Mouse (Mus musculus): Measurements from ENCODE around the gene Zbtb6. TPM values are rescaled to one million over a fixed set of nuclear protein-coding genes. Genes with fewer than 3 reads are reported as not detected.

Gene Zbtb6
- polyA plus RNA-seq (2015; fragmentation: Nextera tagmentation; extraction: Ambion mirVana): 24.2 and 25.1 TPM in 2 replicates

DNA sequence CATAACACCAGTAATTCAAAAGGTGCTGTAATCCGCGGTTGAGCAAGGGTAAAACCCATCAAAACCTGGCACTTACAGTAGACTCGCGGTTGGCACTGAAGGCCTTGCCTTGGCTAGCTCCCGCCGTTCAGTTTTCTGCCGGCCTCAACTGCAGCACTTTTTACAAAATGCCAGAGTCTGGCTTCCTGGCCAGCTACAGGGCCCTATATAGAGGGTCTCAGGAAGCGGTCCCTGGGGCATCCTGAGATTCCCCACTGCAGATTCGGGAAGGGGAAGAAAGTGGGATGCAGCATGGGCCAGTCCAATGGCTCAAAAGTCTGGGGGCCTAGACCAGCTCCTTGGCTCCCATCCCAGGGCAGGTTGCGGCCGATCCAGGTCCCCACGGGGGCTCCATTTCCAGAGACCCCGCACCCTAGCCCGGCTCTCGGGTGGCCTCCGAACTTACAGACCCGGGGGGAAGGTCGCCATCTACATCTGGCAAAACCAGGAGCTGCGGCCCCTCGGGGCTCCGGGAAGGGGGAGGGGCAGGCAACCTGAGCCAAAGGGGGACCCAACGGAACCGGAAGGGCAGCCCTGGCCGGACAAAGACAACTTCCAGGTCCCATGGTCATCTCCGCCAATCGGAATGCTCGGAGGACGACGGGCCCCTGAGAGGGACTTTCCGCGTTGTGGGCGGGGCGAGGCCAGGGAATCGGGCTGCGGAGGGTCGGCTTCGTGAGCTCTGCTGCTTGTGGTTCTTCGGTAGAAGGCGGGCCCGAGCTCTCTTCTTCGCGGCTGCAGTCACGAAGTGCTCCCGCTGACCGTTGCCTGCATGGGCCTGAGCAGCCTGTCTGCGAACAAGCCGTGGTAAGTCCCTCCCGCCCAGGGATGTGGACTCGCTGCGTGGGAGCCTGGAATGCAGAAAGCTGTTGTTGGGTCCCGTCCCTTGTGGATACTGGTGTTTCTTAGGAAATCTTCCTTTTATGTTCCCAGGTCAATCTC is at the start of gene Zbtb6, which contains the start of the genes Zbtb26 and Rabgap1:
Gene Zbtb6 (minus strand): TSS at position 561 of the 981 bp plus-strand sequence.
Gene Zbtb26 (minus strand): TSS at position 525 of the 981 bp plus-strand sequence.
Gene Rabgap1 (plus strand): TSS at position 669 of the 981 bp plus-strand sequence.
- Histone ChIP-seq H3K9me3 (ENCODE audit: control insufficient read depth, low read length) (no peaks in the 10 kb centered on the region), H3K4me1 (replicated peaks; ENCODE audit: control insufficient read depth, insufficient read depth, low read length) (peaks cover 11% of the 10 kb centered on the region), H3K4me2 (ENCODE audit: low read length) (peak within 1 kb of the TSS; percentile 94), H3K27ac (ENCODE audit: low read length) (peak within 1 kb of the TSS; percentile 73), H3K9ac (replicated peaks; ENCODE audit: low read depth, low read length) (peak within 1 kb of the TSS; percentile 86), H3K36me3 (ENCODE audit: control insufficient read depth, insufficient read depth) (no peaks in the 10 kb centered on the region), H3K27me3 (replicated peaks; ENCODE audit: control insufficient read depth, insufficient read depth, low read length) (no peaks in the 10 kb centered on the region), H3K4me3 (replicated peaks; ENCODE audit: low read length) (peak within 1 kb of the TSS; percentile 96)
- under 1% methylated on average over 51 of the region's 51 CpGs for WGBS
- peak; percentile 98 for ATAC-seq

DNA sequence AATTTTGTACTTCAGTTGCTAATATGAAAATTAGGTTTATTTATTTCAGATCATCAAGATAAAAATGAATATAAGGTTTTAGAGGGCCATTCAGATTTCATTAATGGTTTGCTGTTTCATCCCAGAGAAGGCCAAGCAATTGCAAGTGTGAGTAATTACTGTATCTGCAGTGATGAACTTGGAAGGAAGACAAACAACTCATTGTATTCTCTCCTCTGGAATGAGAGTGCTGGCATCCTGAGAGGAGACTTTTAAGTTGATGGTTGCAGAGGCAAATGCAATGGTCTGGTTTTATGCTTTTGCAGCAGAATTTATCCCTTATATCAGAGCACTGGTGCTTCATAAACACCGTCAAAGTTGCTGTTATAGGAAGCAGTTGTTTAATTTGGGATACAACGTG is 46.0 kb upstream of the Zbtb6 start:
- 90% methylated on average over 2 of the region's 2 CpGs for WGBS
- Histone ChIP-seq H3K4me3 (replicated peaks; ENCODE audit: low read length) (no peak overlapping the region), H3K36me3 (ENCODE audit: control insufficient read depth, insufficient read depth) (peaks cover 27% of the 10 kb centered on the region)

DNA sequence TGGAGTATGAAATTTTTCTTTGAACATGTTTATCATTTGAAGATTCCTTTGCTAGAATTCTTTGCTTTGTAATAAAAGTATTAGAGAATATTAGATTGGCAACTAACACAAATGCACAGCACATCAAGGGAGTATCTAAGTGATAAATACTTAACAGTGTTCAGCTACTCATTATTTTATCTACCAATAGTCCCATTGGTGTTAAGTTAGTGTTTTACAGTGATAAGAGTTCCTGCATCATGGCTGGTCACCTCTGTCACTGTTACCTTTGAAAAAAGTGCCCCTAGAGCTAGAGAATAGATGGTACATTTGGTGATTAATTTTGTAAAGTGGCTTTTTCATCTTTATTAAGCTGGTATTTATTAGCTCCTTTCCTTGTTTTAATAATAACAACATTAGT is 43.4 kb upstream of the Zbtb6 start:
- no peak for ATAC-seq
- Histone ChIP-seq H3K9ac (replicated peaks; ENCODE audit: low read depth, low read length) (no peak overlapping the region), H3K4me2 (ENCODE audit: low read length) (no peak overlapping the region), H3K27me3 (replicated peaks; ENCODE audit: control insufficient read depth, insufficient read depth, low read length) (no peaks in the 10 kb centered on the region), H3K4me3 (replicated peaks; ENCODE audit: low read length) (no peak overlapping the region), H3K27ac (ENCODE audit: low read length) (no peak overlapping the region), H3K36me3 (ENCODE audit: control insufficient read depth, insufficient read depth) (peaks cover 21% of the 10 kb centered on the region), H3K9me3 (ENCODE audit: control insufficient read depth, low read length) (no peaks in the 10 kb centered on the region), H3K4me1 (replicated peaks; ENCODE audit: control insufficient read depth, insufficient read depth, low read length) (no peaks in the 10 kb centered on the region)

More for the DNA sequence above, 46.0 kb upstream of the Zbtb6 start:
- Histone ChIP-seq H3K4me2 (ENCODE audit: low read length) (no peak overlapping the region), H3K9ac (replicated peaks; ENCODE audit: low read depth, low read length) (no peak overlapping the region), H3K4me1 (replicated peaks; ENCODE audit: control insufficient read depth, insufficient read depth, low read length) (no peaks in the 10 kb centered on the region), H3K27ac (ENCODE audit: low read length) (no peak overlapping the region), H3K9me3 (ENCODE audit: control insufficient read depth, low read length) (no peaks in the 10 kb centered on the region), H3K27me3 (replicated peaks; ENCODE audit: control insufficient read depth, insufficient read depth, low read length) (no peaks in the 10 kb centered on the region)
- no peak for ATAC-seq

DNA sequence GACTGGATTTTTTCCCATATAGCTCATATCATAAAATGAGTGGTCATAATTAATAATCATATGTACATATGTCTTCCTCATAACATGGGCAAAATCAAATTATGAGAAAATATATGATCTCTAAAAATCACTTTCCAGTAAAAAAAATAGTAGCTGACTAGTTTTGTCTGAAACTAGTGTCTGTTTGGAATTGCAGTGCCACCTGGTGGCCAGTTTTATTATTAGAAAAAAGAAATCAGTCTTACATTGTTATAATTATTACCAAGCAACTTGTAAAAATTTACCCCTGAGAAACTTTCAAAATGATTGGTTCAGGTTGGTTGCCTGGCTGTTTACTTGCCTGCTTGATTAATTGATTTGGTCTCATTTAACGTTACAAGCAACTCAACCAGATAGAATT is 42.4 kb upstream of the Zbtb6 start:
- WGBS: 92% methylated on average over 1 of the region's 1 CpGs
- Histone ChIP-seq H3K4me1 (replicated peaks; ENCODE audit: control insufficient read depth, insufficient read depth, low read length) (no peaks in the 10 kb centered on the region), H3K9ac (replicated peaks; ENCODE audit: low read depth, low read length) (no peak overlapping the region), H3K9me3 (ENCODE audit: control insufficient read depth, low read length) (no peaks in the 10 kb centered on the region), H3K4me2 (ENCODE audit: low read length) (no peak overlapping the region), H3K4me3 (replicated peaks; ENCODE audit: low read length) (no peak overlapping the region), H3K27ac (ENCODE audit: low read length) (no peak overlapping the region), H3K27me3 (replicated peaks; ENCODE audit: control insufficient read depth, insufficient read depth, low read length) (no peaks in the 10 kb centered on the region), H3K36me3 (ENCODE audit: control insufficient read depth, insufficient read depth) (peaks cover 21% of the 10 kb centered on the region)
- no peak for ATAC-seq

DNA sequence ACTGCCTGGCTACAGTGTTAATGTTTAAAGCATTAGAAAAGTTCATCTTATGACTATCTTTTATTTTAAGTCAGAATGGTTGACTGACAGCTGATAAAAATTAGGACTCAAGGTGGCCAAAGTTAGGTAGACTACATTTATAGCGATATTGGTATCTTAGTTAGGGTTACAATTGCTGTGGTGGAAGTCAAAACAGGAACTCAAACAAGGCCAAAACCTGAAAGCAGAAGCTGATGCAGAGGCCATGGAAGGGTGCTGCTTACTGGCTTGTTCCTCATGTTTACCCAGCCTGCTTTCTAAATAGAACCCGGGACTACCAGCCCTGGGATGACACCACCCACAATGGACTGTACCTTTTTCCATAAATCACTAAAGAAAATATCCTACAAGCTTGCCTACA is 41.2 kb upstream of the Zbtb6 start:
- Histone ChIP-seq H3K9ac (replicated peaks; ENCODE audit: low read depth, low read length) (no peak overlapping the region), H3K27me3 (replicated peaks; ENCODE audit: control insufficient read depth, insufficient read depth, low read length) (no peaks in the 10 kb centered on the region), H3K36me3 (ENCODE audit: control insufficient read depth, insufficient read depth) (peaks cover 15% of the 10 kb centered on the region)

DNA sequence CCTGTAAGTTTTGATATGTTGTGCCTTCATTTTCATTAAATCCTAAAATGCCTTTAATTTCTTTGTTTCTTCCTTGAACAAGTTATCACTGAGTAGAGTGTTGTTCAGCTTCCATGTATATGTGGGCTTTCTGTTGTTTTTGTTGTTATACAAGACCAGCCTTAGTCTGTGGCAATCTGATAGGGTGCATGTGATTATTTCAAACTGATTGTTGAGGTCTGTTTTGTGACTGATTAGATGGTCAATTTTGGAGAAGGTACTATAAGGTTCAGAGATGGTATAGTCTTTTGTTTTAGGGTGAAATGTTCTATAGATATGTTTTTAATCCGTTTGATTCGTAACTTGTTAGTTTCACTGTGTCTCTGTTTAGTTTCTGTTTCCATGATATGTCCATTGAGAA is 37.1 kb upstream of the Zbtb6 start:
- no peaks in the 10 kb centered on the region for H3K27me3 ChIP-seq (replicated peaks; ENCODE audit: control insufficient read depth, insufficient read depth, low read length)
- peaks cover 10% of the 10 kb centered on the region for H3K36me3 ChIP-seq (ENCODE audit: control insufficient read depth, insufficient read depth)
- no peaks in the 10 kb centered on the region for H3K9me3 ChIP-seq (ENCODE audit: control insufficient read depth, low read length)
- H3K27ac ChIP-seq (ENCODE audit: low read length): no peak overlapping the region
- no peak overlapping the region for H3K4me2 ChIP-seq (ENCODE audit: low read length)
- H3K9ac ChIP-seq (replicated peaks; ENCODE audit: low read depth, low read length): no peak overlapping the region
- H3K4me1 ChIP-seq (replicated peaks; ENCODE audit: control insufficient read depth, insufficient read depth, low read length): no peaks in the 10 kb centered on the region
- no peak for ATAC-seq
- 97% methylated on average over 2 of the region's 2 CpGs for WGBS
- H3K4me3 ChIP-seq (replicated peaks; ENCODE audit: low read length): no peak overlapping the region

More for the DNA sequence above, 41.2 kb upstream of the Zbtb6 start:
- ATAC-seq: no peak
- 94% methylated on average over 2 of the region's 2 CpGs for WGBS
- H3K27ac ChIP-seq (ENCODE audit: low read length): no peak overlapping the region
- no peaks in the 10 kb centered on the region for H3K9me3 ChIP-seq (ENCODE audit: control insufficient read depth, low read length)
- no peak overlapping the region for H3K4me3 ChIP-seq (replicated peaks; ENCODE audit: low read length)
- H3K4me2 ChIP-seq (ENCODE audit: low read length): no peak overlapping the region
- no peaks in the 10 kb centered on the region for H3K4me1 ChIP-seq (replicated peaks; ENCODE audit: control insufficient read depth, insufficient read depth, low read length)

DNA sequence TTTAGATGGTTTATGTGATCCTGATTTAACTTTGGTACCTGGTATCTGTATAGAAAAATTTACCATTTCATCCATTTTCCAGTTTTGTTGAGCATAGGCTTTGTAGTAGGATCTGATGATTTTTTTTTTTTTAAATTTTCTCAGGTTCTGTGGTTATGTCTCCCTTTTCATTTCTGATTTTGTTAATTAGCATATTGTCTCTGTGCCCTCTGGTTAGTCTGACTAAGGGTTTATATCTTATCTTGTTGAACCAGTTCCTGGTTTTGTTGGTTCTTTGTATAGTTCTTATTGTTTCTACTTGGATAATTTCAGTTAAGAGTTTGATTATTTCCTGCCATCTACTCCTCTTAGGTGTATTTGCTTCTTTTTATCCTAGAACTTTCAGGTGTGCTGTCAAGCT is 36.6 kb upstream of the Zbtb6 start:
- Histone ChIP-seq H3K4me3 (replicated peaks; ENCODE audit: low read length) (no peak overlapping the region), H3K9ac (replicated peaks; ENCODE audit: low read depth, low read length) (no peak overlapping the region), H3K36me3 (ENCODE audit: control insufficient read depth, insufficient read depth) (peaks cover 7% of the 10 kb centered on the region), H3K27me3 (replicated peaks; ENCODE audit: control insufficient read depth, insufficient read depth, low read length) (no peaks in the 10 kb centered on the region), H3K27ac (ENCODE audit: low read length) (no peak overlapping the region), H3K4me2 (ENCODE audit: low read length) (no peak overlapping the region), H3K9me3 (ENCODE audit: control insufficient read depth, low read length) (no peaks in the 10 kb centered on the region), H3K4me1 (replicated peaks; ENCODE audit: control insufficient read depth, insufficient read depth, low read length) (no peaks in the 10 kb centered on the region)
- ATAC-seq: no peak

DNA sequence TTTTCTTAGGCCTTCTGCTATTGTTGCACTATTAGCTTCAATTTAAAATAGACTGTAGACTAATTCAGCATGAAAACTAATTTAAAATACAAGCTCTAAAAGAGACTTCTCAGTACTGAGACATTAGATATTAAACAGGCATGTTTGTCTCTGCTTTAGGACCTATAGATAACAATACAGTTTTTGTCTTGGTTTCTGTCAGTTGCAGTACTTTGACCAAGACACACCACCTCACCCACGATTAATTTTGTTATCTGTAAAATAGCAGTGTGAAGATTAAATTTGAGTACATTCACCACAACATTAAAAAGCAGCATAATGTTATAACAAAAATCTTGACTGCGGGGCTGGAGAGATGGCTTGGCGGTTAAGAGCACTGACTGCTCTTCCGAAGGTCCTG is 23.3 kb upstream of the Zbtb6 start:
- Histone ChIP-seq H3K9ac (replicated peaks; ENCODE audit: low read depth, low read length) (no peak overlapping the region), H3K4me3 (replicated peaks; ENCODE audit: low read length) (no peak overlapping the region), H3K27ac (ENCODE audit: low read length) (no peak overlapping the region), H3K27me3 (replicated peaks; ENCODE audit: control insufficient read depth, insufficient read depth, low read length) (no peaks in the 10 kb centered on the region), H3K4me2 (ENCODE audit: low read length) (no peak overlapping the region), H3K9me3 (ENCODE audit: control insufficient read depth, low read length) (no peaks in the 10 kb centered on the region), H3K36me3 (ENCODE audit: control insufficient read depth, insufficient read depth) (peaks cover 5% of the 10 kb centered on the region; the same call in 1 of the 2 replicates), H3K4me1 (replicated peaks; ENCODE audit: control insufficient read depth, insufficient read depth, low read length) (no peaks in the 10 kb centered on the region)
- ATAC-seq: no peak
- 92% methylated on average over 4 of the region's 4 CpGs for WGBS

DNA sequence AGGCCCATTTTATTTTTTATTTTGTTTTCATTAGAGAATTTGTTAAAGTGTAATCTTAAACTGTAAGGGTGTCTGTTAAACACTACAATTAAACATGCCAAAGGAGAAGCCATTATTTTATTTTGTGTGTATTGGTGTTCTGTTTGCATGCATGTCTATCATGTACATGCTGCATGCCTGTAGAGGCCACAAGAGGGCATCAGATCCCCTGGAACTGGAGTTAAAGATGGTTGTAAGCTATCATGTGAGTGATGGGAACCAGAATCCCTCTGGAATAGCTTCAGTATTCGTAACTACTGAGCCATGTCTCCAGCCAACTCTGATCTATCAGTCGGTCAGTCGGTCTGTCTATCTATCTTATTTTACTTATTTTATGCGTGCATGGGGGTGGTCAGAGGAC is 17.7 kb upstream of the Zbtb6 start:
- H3K9me3 ChIP-seq (ENCODE audit: control insufficient read depth, low read length): no peaks in the 10 kb centered on the region

More for the DNA sequence above, 17.7 kb upstream of the Zbtb6 start:
- H3K27me3 ChIP-seq (replicated peaks; ENCODE audit: control insufficient read depth, insufficient read depth, low read length): no peaks in the 10 kb centered on the region
- no peak overlapping the region for H3K9ac ChIP-seq (replicated peaks; ENCODE audit: low read depth, low read length)
- H3K4me2 ChIP-seq (ENCODE audit: low read length): no peak overlapping the region
- no peak for ATAC-seq
- H3K4me3 ChIP-seq (replicated peaks; ENCODE audit: low read length): no peak overlapping the region
- no peak overlapping the region for H3K27ac ChIP-seq (ENCODE audit: low read length)
- 94% methylated on average over 4 of the region's 4 CpGs for WGBS
- H3K4me1 ChIP-seq (replicated peaks; ENCODE audit: control insufficient read depth, insufficient read depth, low read length): no peaks in the 10 kb centered on the region
- no peaks in the 10 kb centered on the region for H3K36me3 ChIP-seq (ENCODE audit: control insufficient read depth, insufficient read depth)
